ENCODE assay signal across 7 mouse cellular contexts in genomic region chr1:36071176-36071575, GRCm38 (mm10). TPM values are rescaled to one million over a fixed set of nuclear protein-coding genes. Genes with fewer than 3 reads are reported as not detected.
A peak's percentile ranks its signal among the peaks of the same experiment; 100 is the strongest.
DNase-seq lines count a peak whose midpoint lies in the region; ATAC-seq and TF ChIP-seq lines count a peak whose summit lies in the region.

No protein-coding gene starts in this region.

- no peaks in the 10 kb centered on the region for H3K27me3 ChIP-seq in lung, embryonic 15.5 days
- H3K27me3 ChIP-seq in intestine, postnatal 0 days (replicated peaks; ENCODE audit: control insufficient read depth, insufficient read depth, low read length) = no peaks in the 10 kb centered on the region
- no peaks in the 10 kb centered on the region for H3K27me3 ChIP-seq in neural tube, embryonic 15.5 days (replicated peaks)

- TF ChIP-seq POLR2A in embryonic fibroblast, embryonic 13.5 days (IDR thresholded peaks at IDR 0.05; ENCODE audit: low read depth, low read length) = no peak

- no peak for TF ChIP-seq CTCF in embryonic fibroblast, embryonic 13.5 days (IDR thresholded peaks at IDR 0.05; ENCODE audit: borderline replicate concordance, insufficient read depth, low read length)
- no peak for TF ChIP-seq CTCF in intestine, postnatal 0 days (IDR thresholded peaks at IDR 0.05; ENCODE audit: low read depth)

- H3K9ac ChIP-seq in lung, embryonic 15.5 days = no peak overlapping the region
- H3K9ac ChIP-seq in intestine, postnatal 0 days (ENCODE audit: low read depth, low read length) = 0 out of 2 replicates have a peak overlapping the region, but pooled peaks have one; percentile 86
- H3K9ac ChIP-seq in neural tube, embryonic 15.5 days (replicated peaks) = peak overlapping the region; percentile 79

- H3K4me2 ChIP-seq in lung, embryonic 15.5 days = peak overlapping the region; percentile 96
- H3K4me2 ChIP-seq in intestine, postnatal 0 days (replicated peaks; ENCODE audit: low read depth) = peak overlapping the region; percentile 93
- H3K4me2 ChIP-seq in neural tube, embryonic 15.5 days = peak overlapping the region; percentile 87

- no peaks in the 10 kb centered on the region for H3K36me3 ChIP-seq in lung, embryonic 15.5 days
- 0 out of 2 replicates have a peak, but pooled peaks cover 4% of the 10 kb centered on the region for H3K36me3 ChIP-seq in intestine, postnatal 0 days (ENCODE audit: control insufficient read depth, insufficient read depth)
- H3K36me3 ChIP-seq in neural tube, embryonic 15.5 days = no peaks in the 10 kb centered on the region

- H3K4me1 ChIP-seq in lung, embryonic 15.5 days = peaks cover 57% of the 10 kb centered on the region
- H3K4me1 ChIP-seq in embryonic fibroblast, embryonic 13.5 days (ENCODE audit: control insufficient read depth, insufficient read depth, low read length) = no peaks in the 10 kb centered on the region; the same call in 1 of the 2 replicates
- peaks cover 37% of the 10 kb centered on the region; the same call in 1 of the 2 replicates for H3K4me1 ChIP-seq in intestine, postnatal 0 days (replicated peaks; ENCODE audit: control insufficient read depth, insufficient read depth, low read length)
- H3K4me1 ChIP-seq in neural tube, embryonic 15.5 days = peaks cover 72% of the 10 kb centered on the region

- no peak for ATAC-seq in lung, embryonic 15.5 days (ENCODE audit: borderline replicate concordance, extremely low read depth, low FRiP score, low TSS enrichment)
- peak; percentile 29; the same call in 1 of the 2 replicates for ATAC-seq in intestine, postnatal 0 days
- ATAC-seq in neural tube, embryonic 15.5 days (ENCODE audit: low FRiP score) = no peak

- DNase-seq in lung, postnatal 4 days = no peak
- no peak for DNase-seq in right cerebral cortex, postnatal 4 days
- no peak for DNase-seq in embryo, embryonic 11 days

- WGBS in lung, embryonic 15.5 days = 49% methylated on average over 7 of the region's 7 CpGs
- WGBS in intestine, postnatal 0 days = 35% methylated on average over 7 of the region's 7 CpGs
- 72% methylated on average over 7 of the region's 7 CpGs for WGBS in neural tube, embryonic 15.5 days

- no peaks in the 10 kb centered on the region for H3K9me3 ChIP-seq in lung, embryonic 15.5 days
- H3K9me3 ChIP-seq in intestine, postnatal 0 days (ENCODE audit: control insufficient read depth) = no peaks in the 10 kb centered on the region
- no peaks in the 10 kb centered on the region for H3K9me3 ChIP-seq in neural tube, embryonic 15.5 days (replicated peaks)

- H3K27ac ChIP-seq in lung, embryonic 15.5 days = no peak overlapping the region
- H3K27ac ChIP-seq in embryonic fibroblast, embryonic 13.5 days (ENCODE audit: insufficient read depth, low read length) = no peak overlapping the region
- peak overlapping the region; percentile 37 for H3K27ac ChIP-seq in intestine, postnatal 0 days (ENCODE audit: low read depth, low read length)
- no peak overlapping the region for H3K27ac ChIP-seq in neural tube, embryonic 15.5 days (replicated peaks)

- H3K4me3 ChIP-seq in lung, embryonic 15.5 days = peak overlapping the region; percentile 85
- H3K4me3 ChIP-seq in embryonic fibroblast, embryonic 13.5 days (ENCODE audit: insufficient read depth, low read length) = peak overlapping the region; percentile 4; the same call in 1 of the 2 replicates
- peak overlapping the region; percentile 69 for H3K4me3 ChIP-seq in intestine, postnatal 0 days (ENCODE audit: low read depth, low read length)
- H3K4me3 ChIP-seq in neural tube, embryonic 15.5 days (replicated peaks) = peak overlapping the region; percentile 88

RNA-seq across cellular contexts. Expression of gene Hs6st1, which starts 3.0 kb away (rescaled TPM):
- 11.7 and 12.7 TPM in 2 replicates for polyA plus RNA-seq in lung, embryonic 15.5 days (2015; fragmentation: Nextera tagmentation; extraction: Ambion mirVana)
- 64.9 and 96.5 TPM in 2 replicates for polyA plus RNA-seq in embryonic fibroblast, embryonic 13.5 days (2011; ENCODE audit: insufficient read length, low read depth, missing spikeins)
- 6.4 and 6.7 TPM in 2 replicates for polyA plus RNA-seq in intestine, postnatal 0 days (2015; fragmentation: Nextera tagmentation; extraction: Ambion mirVana)
- 11.7 and 24.1 TPM in 2 replicates for polyA plus RNA-seq in neural tube, embryonic 15.5 days (2015; fragmentation: Nextera tagmentation; extraction: Ambion mirVana)

Comparison
In these comparisons a context has a peak if more than half of its experiments do, and no peak if none do; other contexts are left out.
1. H3K4me3 ChIP-seq: peak in every context shown above with its lines; median percentile 88 in neural tube, embryonic 15.5 days; 85 in lung, embryonic 15.5 days; 69 in intestine, postnatal 0 days; 4 in embryonic fibroblast, embryonic 13.5 days.